Mouse (Mus musculus) adrenal gland, postnatal 10 days (tissue): Measurements from ENCODE around the gene Eif4g3. TPM values are rescaled to one million over a fixed set of nuclear protein-coding genes. Genes with fewer than 3 reads are reported as not detected.
"Not testable (repeated sequence)": the region's sequence is repeated elsewhere in the genome, so short reads cannot be mapped to it uniquely, and the experiment has no call there.

Experiments
- DNase-seq: peaks from one replicate; pipeline ENCODE4 v3.0.0; 2021; ENCODE audit warnings: mixed read lengths
- total RNA-seq, 2 experiments: library from RNA; stranded (reverse); gene quantifications; 2 replicates each; pipeline ENCODE4 v1.2.3; 2021

The Eif4g3 gene
- total RNA-seq, 2 experiments from 2014 or later, result 72.1 to 93.7 TPM

GRCm38 (mm10) chr4:138023403-138024100 is 30.7 kb downstream of the Eif4g3 start:
- no peak for DNase-seq

GRCm38 (mm10) chr4:138029168-138029567 is 36.3 kb downstream of the Eif4g3 start:
- DNase-seq, result no peak

GRCm38 (mm10) chr4:138031828-138032227 is 39.0 kb downstream of the Eif4g3 start:
- no peak for DNase-seq

- no peak for DNase-seq
Measured at GRCm38 (mm10) chr4:138033871-138034270, 41.0 kb downstream of the Eif4g3 start.

GRCm38 (mm10) chr4:138035435-138036120 is 42.8 kb downstream of the Eif4g3 start:
- DNase-seq, result no peak

GRCm38 (mm10) chr4:138037110-138037509 is 44.3 kb downstream of the Eif4g3 start:
- DNase-seq, result no peak

GRCm38 (mm10) chr4:138037896-138038295 is 45.1 kb downstream of the Eif4g3 start:
- DNase-seq, result no peak

- no peak for DNase-seq
Measured at GRCm38 (mm10) chr4:138038365-138039274, 45.8 kb downstream of the Eif4g3 start.

- no peak for DNase-seq
Measured at GRCm38 (mm10) chr4:138039275-138039651, 46.4 kb downstream of the Eif4g3 start.

- DNase-seq, result no peak
Measured at GRCm38 (mm10) chr4:138040589-138040988, 47.8 kb downstream of the Eif4g3 start.

- no peak for DNase-seq
Measured at GRCm38 (mm10) chr4:138041566-138042256, 48.9 kb downstream of the Eif4g3 start.

- no peak for DNase-seq
Measured at GRCm38 (mm10) chr4:138042257-138042589, 49.4 kb downstream of the Eif4g3 start.

- no peak for DNase-seq
Measured at GRCm38 (mm10) chr4:138042625-138043024, 49.8 kb downstream of the Eif4g3 start.

GRCm38 (mm10) chr4:138044841-138045500 is 52.1 kb downstream of the Eif4g3 start:
- peak; percentile 53 for DNase-seq

GRCm38 (mm10) chr4:138045809-138046208 is 53.0 kb downstream of the Eif4g3 start:
- no peak for DNase-seq

GRCm38 (mm10) chr4:138046371-138046770 is 53.5 kb downstream of the Eif4g3 start:
- DNase-seq, result no peak

- DNase-seq, result no peak
Measured at GRCm38 (mm10) chr4:138049547-138049946, 56.7 kb downstream of the Eif4g3 start.

GRCm38 (mm10) chr4:138051488-138051887 is 58.7 kb downstream of the Eif4g3 start:
- DNase-seq, result no peak

- no peak for DNase-seq
Measured at GRCm38 (mm10) chr4:138056658-138057057, 63.8 kb downstream of the Eif4g3 start.

GRCm38 (mm10) chr4:138057196-138057754 is 64.5 kb downstream of the Eif4g3 start:
- not testable (repeated sequence) for DNase-seq

GRCm38 (mm10) chr4:138061161-138061560 is 68.3 kb downstream of the Eif4g3 start:
- DNase-seq, result no peak
